Mouse (Mus musculus): ENCODE measurements around the gene Mapk13. TPM values are rescaled to one million over a fixed set of nuclear protein-coding genes. Genes with fewer than 3 reads are reported as not detected.
A peak's percentile ranks its signal among the peaks of the same experiment; 100 is the strongest.
"Not testable (repeated sequence)": the region's sequence is repeated elsewhere in the genome, so short reads cannot be mapped to it uniquely, and the experiment has no call there.

The Mapk13 gene
- polyA plus RNA-seq, 1 experiment from 2014 or later, result 130 TPM

DNA sequence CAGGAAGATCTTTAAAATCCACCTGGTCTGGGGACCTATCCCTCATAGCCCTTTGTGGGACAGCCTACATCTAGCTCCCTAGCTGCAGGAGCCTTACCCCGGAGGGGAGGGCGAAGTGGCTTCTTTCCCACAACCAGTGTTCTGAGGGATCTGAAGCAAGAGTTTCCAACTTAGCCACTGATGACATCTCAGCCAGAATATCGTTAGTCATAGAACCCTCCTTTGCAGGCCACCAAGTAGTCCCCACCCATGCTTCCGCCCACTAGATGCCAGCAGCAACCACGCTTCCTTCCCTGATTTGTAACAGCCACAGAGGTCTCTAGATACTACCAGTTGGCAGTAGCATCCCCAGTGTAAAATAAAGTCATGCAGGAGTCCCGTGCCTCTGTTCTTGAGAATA, 18.5 kb upstream of the Mapk13 start:
- no peak overlapping the region for H3K27ac ChIP-seq
- WGBS, result 71% methylated on average over 6 of the region's 6 CpGs
- ATAC-seq (ENCODE audit: insufficient number of reproducible peaks, low FRiP score, low TSS enrichment, low read depth), result no peak
- no peaks in the 10 kb centered on the region for H3K27me3 ChIP-seq
- H3K9me3 ChIP-seq, result no peaks in the 10 kb centered on the region
- H3K4me1 ChIP-seq, result no peaks in the 10 kb centered on the region
- H3K36me3 ChIP-seq, result peaks cover 34% of the 10 kb centered on the region
- H3K4me2 ChIP-seq, result no peak overlapping the region
- no peak overlapping the region for H3K4me3 ChIP-seq
- H3K9ac ChIP-seq, result no peak overlapping the region

DNA sequence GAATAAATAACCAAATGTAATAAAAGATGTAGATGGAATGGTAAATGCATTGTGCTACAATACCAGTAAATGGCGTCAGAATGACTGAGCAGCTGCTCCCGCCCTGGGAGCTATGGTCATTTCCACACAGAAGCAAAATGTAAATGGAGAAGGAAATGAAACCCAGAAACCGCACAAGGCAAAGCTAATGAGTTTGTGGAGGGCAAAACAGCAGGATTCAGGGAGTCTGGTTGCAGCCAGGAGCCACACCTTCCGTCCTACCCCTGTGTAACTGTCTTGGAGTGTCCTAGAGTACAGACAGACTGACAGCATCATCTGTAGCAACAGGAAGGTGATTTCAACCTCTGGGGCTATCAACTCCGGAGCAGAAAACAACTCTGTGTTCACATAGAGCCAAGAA, 12.7 kb upstream of the Mapk13 start:
- WGBS, result 39% methylated on average over 5 of the region's 5 CpGs
- Histone ChIP-seq H3K9ac (no peak overlapping the region), H3K4me2 (no peak overlapping the region), H3K4me3 (no peak overlapping the region), H3K36me3 (no peaks in the 10 kb centered on the region), H3K4me1 (no peaks in the 10 kb centered on the region), H3K9me3 (no peaks in the 10 kb centered on the region), H3K27me3 (no peaks in the 10 kb centered on the region), H3K27ac (no peak overlapping the region)
- ATAC-seq (ENCODE audit: insufficient number of reproducible peaks, low FRiP score, low TSS enrichment, low read depth), result no peak

DNA sequence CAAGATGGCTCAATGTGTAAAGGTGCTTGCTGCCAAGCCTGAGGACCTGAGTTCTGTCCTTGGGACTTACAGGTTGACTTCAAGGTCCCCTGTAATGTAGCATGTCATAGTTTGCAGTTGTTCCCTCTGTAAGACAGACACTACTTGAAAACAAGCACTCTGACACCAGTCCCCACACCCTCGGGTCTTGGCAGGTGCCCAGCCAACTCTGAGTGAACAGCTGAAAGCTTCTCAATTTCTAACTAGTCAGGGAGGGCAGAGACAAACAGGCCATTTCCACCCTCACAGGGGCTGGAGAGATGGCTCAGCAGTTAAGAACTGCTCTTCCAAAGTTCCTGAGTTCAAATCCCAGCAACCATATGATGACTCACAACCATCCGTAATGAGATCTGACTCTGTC, 11.6 kb upstream of the Mapk13 start:
- Histone ChIP-seq H3K9me3 (no peaks in the 10 kb centered on the region), H3K36me3 (no peaks in the 10 kb centered on the region), H3K27me3 (no peaks in the 10 kb centered on the region), H3K9ac (no peak overlapping the region), H3K4me3 (no peak overlapping the region), H3K4me1 (no peaks in the 10 kb centered on the region), H3K27ac (no peak overlapping the region), H3K4me2 (no peak overlapping the region)
- no peak for ATAC-seq (ENCODE audit: insufficient number of reproducible peaks, low FRiP score, low TSS enrichment, low read depth)
- WGBS, result 71% methylated on average over 2 of the region's 2 CpGs

DNA sequence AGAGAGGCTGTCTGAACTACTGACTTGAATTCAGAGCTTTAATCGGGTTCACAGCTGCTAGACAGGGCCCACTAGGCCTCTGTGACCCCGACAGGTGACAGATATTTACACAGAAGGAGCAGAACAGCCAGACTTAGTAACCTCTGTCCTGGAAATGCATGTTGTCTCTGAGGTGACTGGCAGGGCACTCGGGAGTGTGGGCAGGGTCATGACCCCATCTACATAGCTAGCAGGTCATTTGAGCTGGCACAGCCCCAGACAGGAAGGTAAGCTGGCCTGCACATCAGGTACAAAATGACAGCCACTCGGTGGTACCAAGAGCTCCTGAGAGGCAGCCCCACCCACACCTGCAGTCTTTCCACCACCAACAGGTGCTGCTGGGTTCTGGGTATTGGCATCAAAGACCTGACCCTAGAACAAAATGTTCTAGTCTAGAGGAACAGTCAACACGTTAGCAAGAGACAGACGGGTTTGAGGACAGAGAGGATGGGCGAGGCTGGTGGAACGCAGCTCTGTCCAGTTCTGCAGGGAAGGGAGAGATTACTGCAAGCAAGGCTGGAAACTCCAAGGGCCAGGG, 8.3 kb upstream of the Mapk13 start:
- no peak overlapping the region for H3K4me2 ChIP-seq
- 58% methylated on average over 8 of the region's 8 CpGs for WGBS

DNA sequence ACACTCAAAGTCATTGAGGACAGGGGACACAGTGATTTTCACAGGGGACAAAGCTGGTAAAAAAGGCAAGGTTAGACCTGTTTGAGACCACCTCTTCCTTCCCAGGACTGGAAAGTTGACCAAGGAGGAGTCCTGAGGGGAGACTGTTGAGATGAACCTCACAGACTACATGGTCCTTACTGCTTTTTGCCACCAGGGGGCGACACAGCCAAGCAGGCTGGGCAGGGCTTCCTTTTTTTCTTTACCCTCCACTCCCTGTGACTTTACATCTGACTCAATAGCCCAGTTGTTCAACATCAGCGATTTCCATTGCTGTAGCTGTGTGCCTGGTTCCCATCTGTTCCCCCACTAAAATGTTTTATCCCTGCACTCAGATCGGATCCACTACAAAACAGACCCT, 7.2 kb upstream of the Mapk13 start:
- no peak overlapping the region for H3K27ac ChIP-seq
- no peak for ATAC-seq (ENCODE audit: insufficient number of reproducible peaks, low FRiP score, low TSS enrichment, low read depth)
- H3K4me2 ChIP-seq, result no peak overlapping the region
- H3K9me3 ChIP-seq, result no peaks in the 10 kb centered on the region
- H3K36me3 ChIP-seq, result no peaks in the 10 kb centered on the region
- H3K27me3 ChIP-seq, result no peaks in the 10 kb centered on the region
- 9% methylated on average over 3 of the region's 3 CpGs for WGBS
- H3K4me1 ChIP-seq, result no peaks in the 10 kb centered on the region
- H3K4me3 ChIP-seq, result no peak overlapping the region
- H3K9ac ChIP-seq, result no peak overlapping the region

More for the DNA sequence above, 8.3 kb upstream of the Mapk13 start:
- no peak overlapping the region for H3K9ac ChIP-seq
- H3K4me3 ChIP-seq, result no peak overlapping the region
- ATAC-seq (ENCODE audit: insufficient number of reproducible peaks, low FRiP score, low TSS enrichment, low read depth), result no peak
- H3K27ac ChIP-seq, result no peak overlapping the region
- no peaks in the 10 kb centered on the region for H3K27me3 ChIP-seq
- H3K4me1 ChIP-seq, result no peaks in the 10 kb centered on the region
- H3K9me3 ChIP-seq, result no peaks in the 10 kb centered on the region
- H3K36me3 ChIP-seq, result no peaks in the 10 kb centered on the region

DNA sequence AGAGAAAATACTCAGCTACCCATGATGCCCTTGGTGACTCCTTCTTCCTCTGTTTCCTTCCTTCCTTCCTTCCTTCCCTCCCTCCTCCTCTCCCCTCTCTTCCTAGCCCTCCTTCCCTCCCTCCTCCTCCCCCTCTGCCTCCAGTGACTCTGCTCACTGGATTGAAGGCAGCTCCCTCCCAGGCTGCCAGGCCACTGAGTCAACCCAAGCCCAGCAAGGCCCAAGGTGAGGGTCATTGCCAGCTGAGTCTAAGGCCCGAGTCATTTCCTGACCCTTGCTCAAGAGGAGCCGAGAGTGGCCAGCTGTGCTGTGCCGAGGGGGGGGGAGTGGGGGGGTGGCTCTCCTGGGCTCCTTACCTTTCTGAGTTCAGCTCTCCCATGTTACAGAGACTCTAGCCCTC, 2.9 kb upstream of the Mapk13 start:
- ATAC-seq (ENCODE audit: insufficient number of reproducible peaks, low FRiP score, low TSS enrichment, low read depth), result no peak
- Histone ChIP-seq H3K9me3 (no peaks in the 10 kb centered on the region), H3K4me1 (peaks cover 26% of the 10 kb centered on the region), H3K36me3 (no peaks in the 10 kb centered on the region), H3K4me2 (no peak overlapping the region), H3K27ac (no peak overlapping the region), H3K9ac (no peak overlapping the region), H3K27me3 (peaks cover 11% of the 10 kb centered on the region; the same call in 1 of the 2 replicates), H3K4me3 (no peak overlapping the region)
- WGBS, result 57% methylated on average over 3 of the region's 3 CpGs

DNA sequence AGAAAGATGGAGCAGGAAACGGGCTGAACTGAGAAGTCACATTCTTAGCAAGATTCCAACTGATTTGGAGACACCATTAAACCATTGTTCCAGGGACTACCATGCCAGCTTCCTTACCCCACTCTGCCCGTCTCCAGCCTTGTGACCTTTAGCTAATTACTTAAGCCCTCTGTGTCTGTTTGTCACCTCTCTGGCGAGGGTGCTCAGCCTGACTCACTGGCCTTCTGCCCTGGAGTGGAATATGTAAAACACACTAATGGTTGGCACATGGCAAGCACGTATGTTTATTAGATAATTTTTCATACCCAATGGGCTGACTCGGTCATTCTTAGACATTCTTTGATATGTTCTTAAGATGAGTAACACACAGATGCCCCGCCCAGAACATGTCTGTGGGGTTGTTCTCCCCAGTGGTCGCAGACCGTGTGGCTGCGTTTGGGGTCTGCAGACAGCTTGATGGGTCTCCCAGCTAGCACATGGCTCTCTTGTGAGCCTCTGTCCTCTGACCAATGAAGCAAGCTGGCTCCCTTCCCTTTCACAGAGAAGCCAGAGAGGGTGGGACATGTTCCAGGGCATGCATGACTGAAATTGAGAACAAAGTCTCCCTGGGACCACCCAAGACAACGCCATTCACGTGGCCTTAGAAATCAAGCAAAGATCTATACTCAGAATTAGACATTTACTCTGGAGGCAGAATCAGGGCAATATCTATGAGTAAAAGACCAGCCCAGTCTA, 2.1 kb upstream of the Mapk13 start:
- no peak overlapping the region for H3K4me3 ChIP-seq
- H3K4me2 ChIP-seq, result no peak overlapping the region
- ATAC-seq (ENCODE audit: insufficient number of reproducible peaks, low FRiP score, low TSS enrichment, low read depth), result no peak
- no peak overlapping the region for H3K27ac ChIP-seq
- H3K9me3 ChIP-seq, result no peaks in the 10 kb centered on the region
- H3K4me1 ChIP-seq, result peaks cover 26% of the 10 kb centered on the region
- H3K27me3 ChIP-seq, result peaks cover 11% of the 10 kb centered on the region; the same call in 1 of the 2 replicates
- 70% methylated on average over 11 of the region's 11 CpGs for WGBS
- no peaks in the 10 kb centered on the region for H3K36me3 ChIP-seq
- H3K9ac ChIP-seq, result no peak overlapping the region

DNA sequence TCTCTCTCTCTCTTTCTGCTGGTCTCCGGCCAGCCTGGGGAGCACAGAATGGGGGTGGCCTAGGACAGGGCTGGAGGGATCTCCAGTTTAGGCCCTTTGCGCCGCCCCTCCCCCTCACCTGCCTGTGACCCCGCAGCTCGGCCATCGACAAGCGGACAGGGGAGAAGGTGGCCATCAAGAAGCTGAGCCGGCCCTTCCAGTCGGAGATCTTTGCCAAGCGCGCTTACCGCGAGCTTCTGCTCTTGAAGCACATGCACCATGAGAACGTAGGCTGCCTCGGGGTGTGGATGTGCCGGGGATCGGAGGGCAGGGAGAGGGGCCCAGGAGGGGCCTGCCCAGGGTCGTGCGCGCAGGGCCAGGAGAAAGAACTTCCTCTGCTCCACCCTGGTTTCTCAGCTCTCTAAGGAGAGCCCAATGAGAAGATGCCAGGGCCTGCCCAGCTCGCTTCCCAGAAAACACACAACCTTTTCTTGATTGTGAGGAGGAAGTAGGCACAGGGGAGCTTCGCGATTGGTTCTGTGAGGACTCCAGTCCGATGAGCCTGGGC, 851 bp downstream of the Mapk13 start:
- Histone ChIP-seq H3K4me2 (peak overlapping the region; percentile 90), H3K27me3 (peaks cover 11% of the 10 kb centered on the region; the same call in 1 of the 2 replicates), H3K27ac (no peak overlapping the region), H3K4me1 (peaks cover 26% of the 10 kb centered on the region), H3K4me3 (peak overlapping the region; percentile 55), H3K9me3 (no peaks in the 10 kb centered on the region), H3K9ac (peak overlapping the region; percentile 50), H3K36me3 (no peaks in the 10 kb centered on the region)
- ATAC-seq (ENCODE audit: insufficient number of reproducible peaks, low FRiP score, low TSS enrichment, low read depth), result no peak
- WGBS, result 2% methylated on average over 23 of the region's 24 CpGs

DNA sequence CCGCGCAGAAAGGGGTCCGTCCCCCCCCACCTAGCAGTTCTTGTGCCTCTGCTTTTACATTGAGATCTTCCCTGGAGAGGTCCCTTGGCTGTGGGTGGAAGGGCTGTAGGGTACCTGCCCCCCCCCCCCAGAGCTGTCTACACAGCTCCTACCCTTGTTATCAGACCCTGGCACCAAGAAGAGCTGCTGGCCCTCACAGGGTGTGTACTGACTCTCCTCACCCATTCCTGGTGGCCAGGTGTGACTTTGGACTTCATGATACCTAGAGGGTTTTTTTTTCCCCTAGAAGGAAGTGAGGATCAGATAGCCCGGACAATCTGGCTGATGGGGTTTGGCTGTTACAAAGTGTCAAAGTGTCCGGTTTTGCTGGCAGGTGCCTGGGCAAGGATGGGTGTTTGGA, 2.2 kb downstream of the Mapk13 start:
- Histone ChIP-seq H3K27ac (no peak overlapping the region), H3K4me1 (peaks cover 26% of the 10 kb centered on the region), H3K36me3 (no peaks in the 10 kb centered on the region), H3K9me3 (no peaks in the 10 kb centered on the region), H3K9ac (no peak overlapping the region), H3K4me2 (no peak overlapping the region), H3K4me3 (no peak overlapping the region), H3K27me3 (peaks cover 11% of the 10 kb centered on the region; the same call in 1 of the 2 replicates)
- no peak for ATAC-seq (ENCODE audit: insufficient number of reproducible peaks, low FRiP score, low TSS enrichment, low read depth)
- WGBS, result 90% methylated on average over 5 of the region's 5 CpGs

DNA sequence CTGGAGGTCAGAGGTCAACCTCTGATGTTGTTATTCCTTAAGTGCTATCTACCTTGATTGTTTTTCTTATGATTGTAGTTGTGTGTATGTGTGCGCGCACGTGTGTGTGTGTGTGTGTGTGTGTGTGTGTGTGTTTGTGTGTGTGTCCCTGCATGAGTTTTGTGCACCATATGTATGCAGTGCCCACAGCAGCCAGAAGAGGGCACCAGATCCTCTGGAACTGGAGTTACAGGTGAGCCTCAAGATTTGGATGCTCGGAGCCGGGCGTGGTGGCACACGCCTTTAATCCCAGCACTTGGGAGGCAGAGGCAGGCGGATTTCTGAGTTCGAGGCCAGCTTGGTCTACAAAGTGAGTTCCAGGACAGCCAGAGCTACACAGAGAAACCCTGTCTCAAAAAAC, 5.2 kb downstream of the Mapk13 start:
- 97% methylated on average over 9 of the region's 9 CpGs for WGBS
- not testable (repeated sequence) for H3K27ac ChIP-seq; H3K27me3 ChIP-seq; ATAC-seq (ENCODE audit: insufficient number of reproducible peaks, low FRiP score, low TSS enrichment, low read depth); H3K4me3 ChIP-seq; H3K9ac ChIP-seq; H3K36me3 ChIP-seq; H3K4me2 ChIP-seq; H3K9me3 ChIP-seq
- peaks cover 16% of the 10 kb centered on the region for H3K4me1 ChIP-seq

DNA sequence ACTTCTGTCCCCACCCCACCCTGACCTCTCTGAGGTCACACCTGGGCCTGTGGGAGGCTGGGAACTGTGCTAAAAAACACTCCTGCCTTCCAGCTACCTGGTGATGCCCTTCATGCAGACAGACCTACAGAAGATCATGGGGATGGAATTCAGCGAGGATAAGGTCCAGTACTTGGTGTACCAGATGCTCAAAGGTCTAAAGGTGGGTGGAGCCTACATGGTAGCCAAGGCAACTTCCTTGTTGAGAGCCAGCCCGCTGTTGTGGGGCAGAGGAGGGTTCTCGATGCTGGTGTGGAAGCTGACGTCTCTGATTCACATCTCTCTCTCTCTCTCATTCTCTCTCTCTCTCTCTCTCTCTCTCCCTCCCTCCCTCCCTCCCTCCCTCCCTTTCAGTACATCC, 6.1 kb downstream of the Mapk13 start:
- no peak for ATAC-seq (ENCODE audit: insufficient number of reproducible peaks, low FRiP score, low TSS enrichment, low read depth)
- Histone ChIP-seq H3K4me1 (peaks cover 8% of the 10 kb centered on the region), H3K27me3 (peaks cover 4% of the 10 kb centered on the region; the same call in 1 of the 2 replicates), H3K36me3 (no peaks in the 10 kb centered on the region; the same call in 1 of the 2 replicates), H3K27ac (no peak overlapping the region), H3K9ac (no peak overlapping the region), H3K4me2 (no peak overlapping the region), H3K9me3 (no peaks in the 10 kb centered on the region), H3K4me3 (no peak overlapping the region)
- WGBS, result 85% methylated on average over 4 of the region's 4 CpGs

DNA sequence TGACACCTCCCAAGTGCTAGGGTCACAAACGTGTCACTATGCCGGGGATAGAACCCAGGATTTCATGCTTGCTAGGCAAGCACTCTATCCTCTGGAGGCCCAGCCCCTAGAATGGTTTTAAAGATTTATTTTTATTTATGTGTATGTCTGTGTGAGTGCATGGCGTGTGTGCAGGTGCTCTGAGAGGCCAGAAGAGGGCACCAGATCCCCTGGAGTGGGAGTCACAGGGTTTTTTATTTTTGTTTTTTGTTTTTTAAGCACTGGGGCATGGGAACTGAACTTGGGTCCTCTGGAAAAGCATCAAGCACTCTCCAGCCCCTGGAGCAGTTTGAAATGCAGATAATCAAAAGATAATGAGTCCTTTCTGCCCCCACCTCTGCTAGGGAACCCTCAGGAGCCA, 7.7 kb downstream of the Mapk13 start:
- 89% methylated on average over 3 of the region's 3 CpGs for WGBS
- Histone ChIP-seq H3K9ac (no peak overlapping the region), H3K27ac (no peak overlapping the region), H3K4me1 (0 out of 2 replicates have a peak, but pooled peaks cover 2% of the 10 kb centered on the region), H3K27me3 (no peaks in the 10 kb centered on the region), H3K4me3 (no peak overlapping the region), H3K36me3 (no peaks in the 10 kb centered on the region; the same call in 1 of the 2 replicates), H3K4me2 (no peak overlapping the region), H3K9me3 (no peaks in the 10 kb centered on the region)
- ATAC-seq (ENCODE audit: insufficient number of reproducible peaks, low FRiP score, low TSS enrichment, low read depth), result no peak

Data from limb, embryonic 15.5 days (tissue).